ENCODE assay signal across 11 mouse cellular contexts in genomic region chr1:72286904-72287303, GRCm38 (mm10). TPM values are rescaled to one million over a fixed set of nuclear protein-coding genes. Genes with fewer than 3 reads are reported as not detected.
A peak's percentile ranks its signal among the peaks of the same experiment; 100 is the strongest.
DNase-seq lines count a peak whose midpoint lies in the region; ATAC-seq lines count a peak whose summit lies in the region.
"Had no signal": no experiment of that assay in that cellular context is flagged by ENCODE, and none has a peak within 500 bp of the region (broad histone marks: within the 10 kb centered on the region; RNA-seq: fewer than 3 reads in every experiment).

No protein-coding gene starts in this region.

- peak; percentile 50 for ATAC-seq in forebrain, embryonic 16.5 days
- peak; percentile 71 for ATAC-seq in midbrain, embryonic 13.5 days

- peaks cover 29% of the 10 kb centered on the region for H3K4me1 ChIP-seq in forebrain, embryonic 16.5 days (replicated peaks; ENCODE audit: control insufficient read depth, insufficient read depth, low read length)
- H3K4me1 ChIP-seq in midbrain, embryonic 13.5 days (replicated peaks) = peaks cover 34% of the 10 kb centered on the region

- no peaks in the 10 kb centered on the region for H3K27me3 ChIP-seq in forebrain, embryonic 16.5 days (replicated peaks; ENCODE audit: control insufficient read depth, insufficient read depth, low read length)
- no peaks in the 10 kb centered on the region for H3K27me3 ChIP-seq in midbrain, embryonic 13.5 days

- peak; percentile 22 for DNase-seq in right cerebral cortex, postnatal 4 days
- no peak for DNase-seq in right cerebral cortex, adult 18-20 months
- no peak for DNase-seq in gastrocnemius, postnatal 14 days
- DNase-seq in layer of hippocampus, adult 11-12 months (ENCODE audit: low spot score) = no peak
- DNase-seq in right cerebral cortex, postnatal 25 days = no peak
- DNase-seq: gastrocnemius, postnatal 25 days; heart, postnatal 10 days; thymus, adult 2 months had no signal

- WGBS in forebrain, embryonic 16.5 days = 10% methylated on average over 5 of the region's 5 CpGs
- WGBS in midbrain, embryonic 13.5 days = 4% methylated on average over 5 of the region's 5 CpGs

- no peaks in the 10 kb centered on the region for H3K9me3 ChIP-seq in forebrain, embryonic 16.5 days (ENCODE audit: control insufficient read depth, low read length)
- H3K9me3 ChIP-seq in midbrain, embryonic 13.5 days = no peaks in the 10 kb centered on the region

- H3K4me2 ChIP-seq in forebrain, embryonic 16.5 days (ENCODE audit: low read length) = peak overlapping the region; percentile 94
- peak overlapping the region; percentile 84 for H3K4me2 ChIP-seq in midbrain, embryonic 13.5 days (replicated peaks)

- H3K27ac ChIP-seq in forebrain, embryonic 16.5 days (ENCODE audit: low read length) = peak overlapping the region; percentile 85
- H3K27ac ChIP-seq in midbrain, embryonic 13.5 days = peak overlapping the region; percentile 87

- no peak overlapping the region for H3K4me3 ChIP-seq in forebrain, embryonic 16.5 days (replicated peaks; ENCODE audit: low read length)
- H3K4me3 ChIP-seq in midbrain, embryonic 13.5 days (replicated peaks) = no peak overlapping the region; the same call in 1 of the 2 replicates
- H3K4me3 ChIP-seq: myocyte had no signal

- no peaks in the 10 kb centered on the region for H3K36me3 ChIP-seq in forebrain, embryonic 16.5 days (ENCODE audit: control insufficient read depth, insufficient read depth)
- H3K36me3 ChIP-seq in midbrain, embryonic 13.5 days = peaks cover 13% of the 10 kb centered on the region

- intact Hi-C loops in gastrocnemius, postnatal 14 days (cut with DNase I; ENCODE audit: low total_unique reads) = no loop called here

- peak overlapping the region; percentile 48; the same call in 1 of the 2 replicates for H3K9ac ChIP-seq in forebrain, embryonic 16.5 days (replicated peaks; ENCODE audit: low read depth, low read length)
- peak overlapping the region; percentile 45 for H3K9ac ChIP-seq in midbrain, embryonic 13.5 days (replicated peaks)

RNA-seq across cellular contexts. Expression of gene Tmem169, which starts 2.7 kb away (rescaled TPM):
- 32.8 and 39.8 TPM in 2 replicates for polyA plus RNA-seq in forebrain, embryonic 16.5 days (2015; fragmentation: Nextera tagmentation; extraction: Ambion mirVana)
- 36.1 and 39.7 TPM in 2 replicates for polyA plus RNA-seq in midbrain, embryonic 13.5 days (2015; fragmentation: Nextera tagmentation; extraction: Ambion mirVana)
- under 1 TPM; 0.07 to 0.14 TPM for total RNA-seq in gastrocnemius, postnatal 14 days (2021)
- total RNA-seq: gastrocnemius, postnatal 25 days had no signal

RNA-seq across cellular contexts. Expression of gene Pecr, which starts 2.8 kb away (rescaled TPM):
- polyA plus RNA-seq in forebrain, embryonic 16.5 days (2015; fragmentation: Nextera tagmentation; extraction: Ambion mirVana) = 9.7 and 11.2 TPM in 2 replicates
- 8.7 and 10.2 TPM in 2 replicates for polyA plus RNA-seq in midbrain, embryonic 13.5 days (2015; fragmentation: Nextera tagmentation; extraction: Ambion mirVana)
- total RNA-seq in gastrocnemius, postnatal 14 days (2021) = 10 to 100 TPM; 19.6 to 20.5 TPM

RNA-seq across cellular contexts. Expression of gene Xrcc5, which starts 20.3 kb away (rescaled TPM):
- polyA plus RNA-seq in forebrain, embryonic 16.5 days (2015; fragmentation: Nextera tagmentation; extraction: Ambion mirVana) = 23.8 and 29.2 TPM in 2 replicates
- polyA plus RNA-seq in midbrain, embryonic 13.5 days (2015; fragmentation: Nextera tagmentation; extraction: Ambion mirVana) = 28.7 and 29.1 TPM in 2 replicates
- total RNA-seq in gastrocnemius, postnatal 14 days (2021) = 10 to 100 TPM; 19.3 to 20.9 TPM
